Mouse (Mus musculus): ENCODE measurements around the gene Olfr266. TPM values are rescaled to one million over a fixed set of nuclear protein-coding genes. Genes with fewer than 3 reads are reported as not detected.

The Olfr266 gene
- polyA plus RNA-seq, 1 experiment from 2014 or later: not detected

DNA sequence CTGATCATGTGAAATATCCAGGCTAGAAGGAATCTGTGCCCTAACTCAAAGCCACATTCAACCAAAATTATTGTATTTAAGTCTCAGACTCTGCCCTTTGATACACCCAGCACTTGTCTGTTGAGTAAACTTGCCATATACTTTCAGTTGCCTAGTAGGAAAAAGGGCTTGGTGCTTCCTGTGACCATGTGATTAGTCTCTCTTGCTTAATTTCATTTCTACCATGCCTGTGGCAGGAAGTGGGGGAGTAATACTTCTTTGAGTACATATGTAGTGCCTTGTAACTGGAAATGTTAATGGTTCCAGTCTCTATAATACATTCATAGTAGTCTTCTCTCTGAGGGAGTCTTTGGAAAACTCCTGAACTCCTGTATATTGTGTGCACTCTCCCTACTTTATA is 38.1 kb downstream of the Olfr266 start:
- ATAC-seq (ENCODE audit: low read depth) (no peak), DNase-seq (ENCODE audit: low spot score) (no peak)
- Histone ChIP-seq H3K27me3 (replicated peaks; ENCODE audit: control insufficient read depth, insufficient read depth, low read length) (no peaks in the 10 kb centered on the region), H3K9me3 (ENCODE audit: control insufficient read depth, low read length) (no peaks in the 10 kb centered on the region), H3K36me3 (ENCODE audit: control insufficient read depth, insufficient read depth, low read length) (no peaks in the 10 kb centered on the region), H3K4me1 (ENCODE audit: control insufficient read depth, insufficient read depth, low read length) (no peaks in the 10 kb centered on the region), H3K4me2 (ENCODE audit: low read depth, low read length) (no peak overlapping the region), H3K27ac (replicated peaks; ENCODE audit: low read depth, low read length) (no peak overlapping the region), H3K4me3 (ENCODE audit: low read depth, low read length) (no peak overlapping the region), H3K9ac (ENCODE audit: low read depth, low read length) (no peak overlapping the region)

DNA sequence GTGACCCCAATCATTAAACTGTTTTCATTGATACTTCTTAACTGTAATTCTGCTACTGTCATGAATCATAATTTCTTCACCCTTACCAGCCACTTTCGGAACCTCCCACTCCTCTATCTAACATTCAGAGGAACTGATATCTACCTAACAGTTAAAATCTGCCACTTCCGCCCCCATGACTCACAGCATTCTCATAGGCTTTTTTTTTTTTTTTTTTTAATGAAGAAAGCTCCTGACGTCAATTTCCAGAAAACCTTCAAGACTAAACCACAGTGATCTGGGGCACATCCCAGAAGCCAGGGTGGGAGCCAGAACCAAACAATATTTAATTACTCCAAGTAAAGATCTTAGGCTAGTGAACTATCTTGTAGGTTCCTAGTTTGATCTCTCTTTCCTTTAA is 41.0 kb downstream of the Olfr266 start:
- Histone ChIP-seq H3K9me3 (ENCODE audit: control insufficient read depth, low read length) (no peaks in the 10 kb centered on the region), H3K27ac (replicated peaks; ENCODE audit: low read depth, low read length) (no peak overlapping the region), H3K4me3 (ENCODE audit: low read depth, low read length) (no peak overlapping the region), H3K4me1 (ENCODE audit: control insufficient read depth, insufficient read depth, low read length) (no peaks in the 10 kb centered on the region), H3K27me3 (replicated peaks; ENCODE audit: control insufficient read depth, insufficient read depth, low read length) (no peaks in the 10 kb centered on the region), H3K36me3 (ENCODE audit: control insufficient read depth, insufficient read depth, low read length) (no peaks in the 10 kb centered on the region), H3K4me2 (ENCODE audit: low read depth, low read length) (no peak overlapping the region), H3K9ac (ENCODE audit: low read depth, low read length) (no peak overlapping the region)
- DNase-seq (ENCODE audit: low spot score) (no peak), ATAC-seq (ENCODE audit: low read depth) (no peak)
- WGBS: 71% methylated on average over 3 of the region's 3 CpGs

DNA sequence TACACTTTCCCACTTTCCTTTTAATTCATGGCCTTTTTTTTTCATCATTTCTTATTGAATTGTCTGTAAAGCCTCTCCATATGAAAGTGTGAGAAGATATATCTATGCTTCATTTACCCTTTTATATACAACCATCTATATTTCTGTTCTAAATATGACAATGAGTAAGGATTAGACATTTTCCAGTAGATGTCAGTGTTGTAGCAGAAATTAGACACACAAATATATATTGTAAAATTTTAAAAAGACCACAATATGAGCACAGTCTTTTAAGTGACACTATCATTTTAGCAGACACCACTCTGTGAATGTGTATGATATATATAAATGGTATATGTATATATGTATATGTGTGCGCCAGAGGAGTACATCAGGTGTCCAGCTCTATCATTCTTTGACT is 54.3 kb downstream of the Olfr266 start:
- no peak overlapping the region for H3K9ac ChIP-seq (ENCODE audit: low read depth, low read length)

More for the DNA sequence above, 54.3 kb downstream of the Olfr266 start:
- DNase-seq (ENCODE audit: low spot score) (no peak), ATAC-seq (ENCODE audit: low read depth) (no peak)
- Histone ChIP-seq H3K4me1 (ENCODE audit: control insufficient read depth, insufficient read depth, low read length) (no peaks in the 10 kb centered on the region), H3K4me2 (ENCODE audit: low read depth, low read length) (no peak overlapping the region), H3K27me3 (replicated peaks; ENCODE audit: control insufficient read depth, insufficient read depth, low read length) (no peaks in the 10 kb centered on the region), H3K9me3 (ENCODE audit: control insufficient read depth, low read length) (no peaks in the 10 kb centered on the region), H3K36me3 (ENCODE audit: control insufficient read depth, insufficient read depth, low read length) (no peaks in the 10 kb centered on the region), H3K27ac (replicated peaks; ENCODE audit: low read depth, low read length) (no peak overlapping the region), H3K4me3 (ENCODE audit: low read depth, low read length) (no peak overlapping the region)
- 74% methylated on average over 1 of the region's 1 CpGs for WGBS

Other genes with a start within 250 kb of the Olfr266 start
- gene Lrif1, start 141.3 kb downstream of the Olfr266 start, polyA plus RNA-seq (2014; fragmentation: Nextera tagmentation; extraction: Ambion mirVana): 12.4 and 16.8 TPM in 2 replicates
- 13.8 and 14.9 TPM in 2 replicates for gene Cd53, start 36.1 kb downstream of the Olfr266 start, polyA plus RNA-seq (2014; fragmentation: Nextera tagmentation; extraction: Ambion mirVana)
- 1.0 and 1.2 TPM in 2 replicates for gene Kcna3, start 209.9 kb upstream of the Olfr266 start, polyA plus RNA-seq (2014; fragmentation: Nextera tagmentation; extraction: Ambion mirVana)